Mouse (Mus musculus) stomach, embryonic 15.5 days (tissue): ENCODE data around the gene Slc22a20. TPM values are rescaled to one million over a fixed set of nuclear protein-coding genes. Genes with fewer than 3 reads are reported as not detected.

ENCODE experiments used
- ATAC-seq: fragments of 200-750 bp; cut with Nextera tagmentation; 2 replicates; pipeline ENCODE4 v1.8.0; 2017; ENCODE audit warnings: low read depth, moderate number of reproducible peaks, moderate TSS enrichment; ENCODE audit not compliant: insufficient read depth, low FRiP score
- H3K27ac ChIP-seq: fragments of 300-500 bp; sonication (generic); 2 replicates; pipeline ENCODE4 v1.5.1; 2015; ENCODE audit warnings: mild to moderate bottlenecking, inconsistent platforms
- H3K27me3 ChIP-seq: fragments of 300-500 bp; sonication (generic); replicated peaks from 2 replicates; pipeline ENCODE4 v1.6.1; 2015; ENCODE audit warnings: inconsistent platforms
- H3K36me3 ChIP-seq: fragments of 300-500 bp; sonication (generic); 2 replicates; pipeline ENCODE4 v1.6.1; 2015; ENCODE audit warnings: inconsistent platforms
- H3K4me1 ChIP-seq: fragments of 300-500 bp; sonication (generic); 2 replicates; pipeline ENCODE4 v1.6.1; 2015; ENCODE audit warnings: inconsistent platforms
- H3K4me2 ChIP-seq: fragments of 300-500 bp; sonication (generic); 2 replicates; pipeline ENCODE4 v1.6.1; 2015; ENCODE audit warnings: mild to moderate bottlenecking, inconsistent platforms
- H3K4me3 ChIP-seq: fragments of 300-500 bp; sonication (generic); replicated peaks from 2 replicates; pipeline ENCODE4 v1.5.1; 2015; ENCODE audit warnings: inconsistent platforms
- H3K9ac ChIP-seq: fragments of 300-500 bp; sonication (generic); 2 replicates; pipeline ENCODE4 v1.6.1; 2015; ENCODE audit warnings: inconsistent platforms
- H3K9me3 ChIP-seq: fragments of 300-500 bp; sonication (generic); 2 replicates; pipeline ENCODE4 v1.6.1; 2016; ENCODE audit warnings: inconsistent platforms
- WGBS: fragments of 180-500 bp; shearing (Covaris S2); methylation state at CpG from one replicate; pipeline ENCODE4 v1.1.7; 2015; 5-methylcytosine and 5-hydroxymethylcytosine counted together
- polyA plus RNA-seq: library from polyadenylated mRNA; unstranded; fragments of >200 nt; fragmentation: Nextera tagmentation; extraction: Ambion mirVana; gene quantifications from 2 replicates; pipeline ENCODE4 v1.2.1, GENCODE M21; 2015

Slc22a20 gene
- polyA plus RNA-seq, 1 experiment from 2014 or later: not detected

- Histone ChIP-seq H3K4me2 (peak overlapping the region; percentile 37), H3K27ac (peak overlapping the region; percentile 36; the same call in 1 of the 2 replicates), H3K4me1 (peaks cover 18% of the 10 kb centered on the region), H3K9me3 (no peaks in the 10 kb centered on the region), H3K27me3 (no peaks in the 10 kb centered on the region), H3K4me3 (no peak overlapping the region), H3K9ac (no peak overlapping the region), H3K36me3 (0 out of 2 replicates have a peak, but pooled peaks cover 7% of the 10 kb centered on the region)
- peak; percentile 68 for ATAC-seq
- 7% methylated on average over 13 of the region's 13 CpGs for WGBS
These were observed 3.0 kb upstream of the Slc22a20 start for GRCm38 (mm10) chr19:5988815-5989452.

GRCm38 (mm10) chr19:5988027-5988814, 2.3 kb upstream of the Slc22a20 start:
- ATAC-seq: no peak
- 46% methylated on average over 5 of the region's 5 CpGs for WGBS
- peak overlapping the region; percentile 37; the same call in 1 of the 2 replicates for H3K4me2 ChIP-seq

GRCm38 (mm10) chr19:5980477-5980876, 5.5 kb downstream of the Slc22a20 start:
- H3K4me2 ChIP-seq: no peak overlapping the region
- H3K27me3 ChIP-seq: no peaks in the 10 kb centered on the region
- no peak for ATAC-seq
- H3K4me1 ChIP-seq: no peaks in the 10 kb centered on the region
- no peaks in the 10 kb centered on the region for H3K36me3 ChIP-seq
- H3K9me3 ChIP-seq: no peaks in the 10 kb centered on the region
- H3K27ac ChIP-seq: no peak overlapping the region
- H3K4me3 ChIP-seq: no peak overlapping the region
- H3K9ac ChIP-seq: no peak overlapping the region
- WGBS: 74% methylated on average over 9 of the region's 9 CpGs

More at GRCm38 (mm10) chr19:5988027-5988814, 2.3 kb upstream of the Slc22a20 start:
- Histone ChIP-seq H3K27me3 (no peaks in the 10 kb centered on the region), H3K9ac (no peak overlapping the region), H3K4me1 (peaks cover 18% of the 10 kb centered on the region), H3K27ac (peak overlapping the region; percentile 36; the same call in 1 of the 2 replicates), H3K9me3 (no peaks in the 10 kb centered on the region), H3K4me3 (no peak overlapping the region), H3K36me3 (0 out of 2 replicates have a peak, but pooled peaks cover 7% of the 10 kb centered on the region)

- Histone ChIP-seq H3K9ac (no peak overlapping the region), H3K4me2 (no peak overlapping the region), H3K36me3 (no peaks in the 10 kb centered on the region), H3K4me3 (no peak overlapping the region), H3K27me3 (no peaks in the 10 kb centered on the region), H3K9me3 (no peaks in the 10 kb centered on the region), H3K4me1 (no peaks in the 10 kb centered on the region), H3K27ac (no peak overlapping the region)
- ATAC-seq: no peak
- WGBS: 62% methylated on average over 3 of the region's 3 CpGs
These were observed 8.2 kb downstream of the Slc22a20 start for GRCm38 (mm10) chr19:5977717-5978116.

- H3K4me1 ChIP-seq: no peaks in the 10 kb centered on the region
- H3K27me3 ChIP-seq: no peaks in the 10 kb centered on the region
- H3K9me3 ChIP-seq: no peaks in the 10 kb centered on the region
- ATAC-seq: no peak
- 73% methylated on average over 4 of the region's 4 CpGs for WGBS
- H3K9ac ChIP-seq: no peak overlapping the region
- no peak overlapping the region for H3K27ac ChIP-seq
- no peak overlapping the region for H3K4me3 ChIP-seq
- no peaks in the 10 kb centered on the region for H3K36me3 ChIP-seq
- H3K4me2 ChIP-seq: no peak overlapping the region
These were observed 10.3 kb downstream of the Slc22a20 start for GRCm38 (mm10) chr19:5975676-5976075.

GRCm38 (mm10) chr19:5975112-5975511, 10.8 kb downstream of the Slc22a20 start:
- H3K9ac ChIP-seq: no peak overlapping the region
- no peaks in the 10 kb centered on the region for H3K36me3 ChIP-seq
- WGBS: 66% methylated on average over 4 of the region's 4 CpGs
- no peak overlapping the region for H3K4me2 ChIP-seq
- no peaks in the 10 kb centered on the region for H3K27me3 ChIP-seq
- ATAC-seq: no peak
- H3K4me3 ChIP-seq: no peak overlapping the region
- no peaks in the 10 kb centered on the region for H3K9me3 ChIP-seq
- no peaks in the 10 kb centered on the region for H3K4me1 ChIP-seq
- H3K27ac ChIP-seq: no peak overlapping the region

- ATAC-seq: peak; percentile 78; the same call in 1 of the 2 replicates
These were observed 18.3 kb downstream of the Slc22a20 start for GRCm38 (mm10) chr19:5967664-5968063.

GRCm38 (mm10) chr19:5966786-5967185, 19.2 kb downstream of the Slc22a20 start:
- no peaks in the 10 kb centered on the region for H3K9me3 ChIP-seq
- H3K4me2 ChIP-seq: no peak overlapping the region
- H3K27ac ChIP-seq: no peak overlapping the region
- H3K27me3 ChIP-seq: no peaks in the 10 kb centered on the region
- WGBS: 62% methylated on average over 6 of the region's 6 CpGs
- H3K36me3 ChIP-seq: no peaks in the 10 kb centered on the region
- H3K9ac ChIP-seq: no peak overlapping the region
- H3K4me1 ChIP-seq: peaks cover 17% of the 10 kb centered on the region
- H3K4me3 ChIP-seq: no peak overlapping the region
- 0 out of 2 replicates have a peak, but pooled peaks have one; percentile 28 for ATAC-seq

More at GRCm38 (mm10) chr19:5967664-5968063, 18.3 kb downstream of the Slc22a20 start:
- peaks cover 13% of the 10 kb centered on the region for H3K4me1 ChIP-seq
- no peak overlapping the region for H3K27ac ChIP-seq
- H3K36me3 ChIP-seq: no peaks in the 10 kb centered on the region
- WGBS: 78% methylated on average over 10 of the region's 10 CpGs
- no peak overlapping the region for H3K4me2 ChIP-seq
- H3K27me3 ChIP-seq: no peaks in the 10 kb centered on the region
- no peaks in the 10 kb centered on the region for H3K9me3 ChIP-seq
- no peak overlapping the region for H3K4me3 ChIP-seq
- no peak overlapping the region for H3K9ac ChIP-seq

- Histone ChIP-seq H3K4me2 (no peak overlapping the region), H3K27me3 (no peaks in the 10 kb centered on the region), H3K27ac (no peak overlapping the region), H3K4me3 (no peak overlapping the region), H3K9ac (no peak overlapping the region), H3K36me3 (0 out of 2 replicates have a peak, but pooled peaks cover 3% of the 10 kb centered on the region), H3K4me1 (peaks cover 22% of the 10 kb centered on the region), H3K9me3 (no peaks in the 10 kb centered on the region)
- ATAC-seq: no peak
- WGBS: 94% methylated on average over 2 of the region's 2 CpGs
These were observed 20.0 kb downstream of the Slc22a20 start for GRCm38 (mm10) chr19:5965910-5966309.

- Histone ChIP-seq H3K9me3 (no peaks in the 10 kb centered on the region), H3K27me3 (no peaks in the 10 kb centered on the region), H3K36me3 (0 out of 2 replicates have a peak, but pooled peaks cover 3% of the 10 kb centered on the region), H3K27ac (no peak overlapping the region), H3K4me1 (peaks cover 22% of the 10 kb centered on the region), H3K4me2 (peak overlapping the region; percentile 72; the same call in 1 of the 2 replicates), H3K9ac (no peak overlapping the region), H3K4me3 (no peak overlapping the region)
- 0 out of 2 replicates have a peak, but pooled peaks have one; percentile 32 for ATAC-seq
- WGBS: 9% methylated on average over 4 of the region's 4 CpGs
These were observed 20.7 kb downstream of the Slc22a20 start for GRCm38 (mm10) chr19:5965280-5965679.

- Histone ChIP-seq H3K36me3 (0 out of 2 replicates have a peak, but pooled peaks cover 3% of the 10 kb centered on the region), H3K9me3 (no peaks in the 10 kb centered on the region), H3K4me2 (peak overlapping the region; percentile 72), H3K9ac (no peak overlapping the region), H3K4me1 (peaks cover 22% of the 10 kb centered on the region), H3K27me3 (no peaks in the 10 kb centered on the region), H3K27ac (no peak overlapping the region), H3K4me3 (peak overlapping the region; percentile 67; the same call in 1 of the 2 replicates)
- WGBS: 88% methylated on average over 2 of the region's 2 CpGs
- ATAC-seq: no peak
These were observed 21.1 kb downstream of the Slc22a20 start for GRCm38 (mm10) chr19:5964804-5965203.
